Mouse (Mus musculus) forebrain, embryonic 12.5 days (tissue): ENCODE data around the gene D130043K22Rik. TPM values are rescaled to one million over a fixed set of nuclear protein-coding genes. Genes with fewer than 3 reads are reported as not detected.

ENCODE experiments used
- ATAC-seq: fragments of 200-750 bp; cut with Nextera tagmentation; 2 replicates; pipeline ENCODE4 v1.8.0; 2017; ENCODE audit warnings: moderate TSS enrichment; ENCODE audit not compliant: low FRiP score
- H3K27ac ChIP-seq: fragments of 300-500 bp; sonication (generic); 2 replicates; pipeline ENCODE4 v1.5.1; 2016; ENCODE audit warnings: mild to moderate bottlenecking
- H3K27me3 ChIP-seq: fragments of 300-500 bp; sonication (generic); 2 replicates; pipeline ENCODE4 v1.6.1; 2016; ENCODE audit warnings: mild to moderate bottlenecking
- H3K36me3 ChIP-seq: fragments of 300-500 bp; sonication (generic); replicated peaks from 2 replicates; pipeline ENCODE4 v1.6.1; 2016; ENCODE audit warnings: mild to moderate bottlenecking
- H3K4me1 ChIP-seq: fragments of 300-500 bp; sonication (generic); 2 replicates; pipeline ENCODE4 v1.6.1; 2016
- H3K4me2 ChIP-seq: fragments of 300-500 bp; sonication (generic); 2 replicates; pipeline ENCODE4 v1.6.1; 2016; ENCODE audit warnings: mild to moderate bottlenecking, moderate library complexity
- H3K4me3 ChIP-seq: fragments of 300-500 bp; sonication (generic); replicated peaks from 2 replicates; pipeline ENCODE4 v1.5.1; 2016; ENCODE audit warnings: mild to moderate bottlenecking
- H3K9ac ChIP-seq: fragments of 300-500 bp; sonication (generic); 2 replicates; pipeline ENCODE4 v1.6.1; 2016; ENCODE audit warnings: mild to moderate bottlenecking
- H3K9me3 ChIP-seq: fragments of 300-500 bp; sonication (generic); 2 replicates; pipeline ENCODE4 v1.6.1; 2016
- WGBS: fragments of 180-500 bp; shearing (Covaris S2); methylation state at CpG from one replicate; pipeline ENCODE4 v1.1.7; 2016; 5-methylcytosine and 5-hydroxymethylcytosine counted together
- polyA plus RNA-seq: library from polyadenylated mRNA; unstranded; fragments of >200 nt; fragmentation: Nextera tagmentation; extraction: Ambion mirVana; gene quantifications from 2 replicates; pipeline ENCODE4 v1.2.1, GENCODE M21; 2016

D130043K22Rik gene
- polyA plus RNA-seq, 1 experiment from 2014 or later, result 1.1 TPM

DNA sequence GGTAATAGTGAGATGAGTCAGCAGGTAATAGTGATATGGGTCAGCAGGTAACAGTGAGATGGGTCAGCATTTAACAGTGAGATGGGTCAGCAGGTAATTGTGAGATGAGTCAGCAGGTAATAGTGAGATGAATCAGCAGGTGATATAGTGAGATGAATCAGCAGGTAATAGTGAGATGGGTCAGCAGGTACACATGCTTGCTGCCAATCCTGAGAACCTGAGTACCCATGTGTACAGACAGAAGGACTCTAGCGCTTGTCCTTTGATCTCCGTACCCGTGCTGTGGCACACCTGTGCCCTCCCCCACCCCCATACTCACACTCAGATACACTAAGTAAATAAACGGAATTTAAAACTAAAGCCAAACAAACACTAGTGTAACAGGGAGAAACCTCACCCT is 70.0 kb downstream of the D130043K22Rik start:
- H3K27ac ChIP-seq, result no peak overlapping the region
- H3K4me1 ChIP-seq, result no peaks in the 10 kb centered on the region
- no peak for ATAC-seq
- no peaks in the 10 kb centered on the region for H3K9me3 ChIP-seq
- no peak overlapping the region for H3K9ac ChIP-seq
- H3K4me3 ChIP-seq, result no peak overlapping the region
- 95% methylated on average over 4 of the region's 4 CpGs for WGBS
- peaks cover 43% of the 10 kb centered on the region for H3K36me3 ChIP-seq
- no peak overlapping the region for H3K4me2 ChIP-seq
- H3K27me3 ChIP-seq, result no peaks in the 10 kb centered on the region

DNA sequence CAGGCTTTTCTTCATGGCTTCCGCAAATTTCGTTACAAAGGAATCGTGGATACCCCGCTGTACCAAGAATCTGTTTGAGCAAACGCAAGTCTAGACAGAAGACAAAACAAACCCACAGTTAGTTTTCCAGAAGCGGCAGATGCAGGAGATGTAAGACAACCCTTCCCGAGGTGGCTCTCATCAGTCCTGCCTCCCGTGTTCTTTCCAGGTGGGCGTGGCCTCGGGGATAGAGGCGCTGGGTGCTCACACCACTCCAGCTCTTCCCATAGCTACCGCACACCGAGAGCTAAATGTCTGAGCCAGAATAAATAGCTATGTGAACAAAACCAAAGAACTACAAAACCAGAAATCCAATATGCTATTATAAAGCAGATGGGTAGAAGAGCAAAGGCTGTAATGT is 70.9 kb downstream of the D130043K22Rik start:
- Histone ChIP-seq H3K9ac (no peak overlapping the region), H3K4me1 (no peaks in the 10 kb centered on the region), H3K9me3 (no peaks in the 10 kb centered on the region), H3K4me2 (no peak overlapping the region), H3K36me3 (peaks cover 39% of the 10 kb centered on the region), H3K27me3 (no peaks in the 10 kb centered on the region), H3K27ac (no peak overlapping the region), H3K4me3 (no peak overlapping the region)
- 65% methylated on average over 13 of the region's 13 CpGs for WGBS
- no peak for ATAC-seq

DNA sequence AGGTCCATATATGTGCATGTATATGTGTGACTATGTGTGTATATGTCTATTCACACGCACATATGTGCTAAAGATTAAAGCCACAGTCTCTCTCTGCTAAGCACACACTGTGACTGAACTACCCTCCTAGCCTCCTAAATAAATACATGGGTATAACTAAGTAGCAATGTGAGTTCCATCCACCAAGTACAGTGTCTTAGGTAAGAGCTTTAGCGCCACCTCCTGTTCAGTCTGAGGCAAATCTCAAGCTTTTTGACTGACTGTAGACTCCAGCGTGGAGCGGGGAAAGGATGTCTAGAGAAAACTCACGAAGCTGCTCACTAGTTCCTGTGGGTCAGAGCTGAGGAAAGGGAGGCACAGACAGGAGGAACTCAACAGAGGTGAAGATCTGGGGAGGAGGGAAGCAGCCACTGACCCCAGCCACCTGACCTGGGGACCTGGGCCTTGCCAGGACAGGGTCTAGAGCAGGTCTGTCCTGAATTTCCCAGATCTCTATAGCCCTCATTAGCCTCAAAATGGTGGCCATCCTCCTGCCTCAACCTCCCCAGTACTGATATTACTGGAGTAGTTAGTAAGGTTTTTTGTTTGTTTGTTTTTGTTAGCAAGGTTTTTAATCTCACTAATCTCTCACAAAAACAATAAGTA is 75.5 kb downstream of the D130043K22Rik start:
- Histone ChIP-seq H3K4me1 (no peaks in the 10 kb centered on the region), H3K36me3 (peaks cover 40% of the 10 kb centered on the region), H3K9ac (no peak overlapping the region), H3K27me3 (no peaks in the 10 kb centered on the region), H3K4me3 (no peak overlapping the region), H3K27ac (no peak overlapping the region), H3K4me2 (no peak overlapping the region), H3K9me3 (no peaks in the 10 kb centered on the region)
- 23% methylated on average over 5 of the region's 5 CpGs for WGBS
- peak; percentile 70; the same call in 1 of the 2 replicates for ATAC-seq

DNA sequence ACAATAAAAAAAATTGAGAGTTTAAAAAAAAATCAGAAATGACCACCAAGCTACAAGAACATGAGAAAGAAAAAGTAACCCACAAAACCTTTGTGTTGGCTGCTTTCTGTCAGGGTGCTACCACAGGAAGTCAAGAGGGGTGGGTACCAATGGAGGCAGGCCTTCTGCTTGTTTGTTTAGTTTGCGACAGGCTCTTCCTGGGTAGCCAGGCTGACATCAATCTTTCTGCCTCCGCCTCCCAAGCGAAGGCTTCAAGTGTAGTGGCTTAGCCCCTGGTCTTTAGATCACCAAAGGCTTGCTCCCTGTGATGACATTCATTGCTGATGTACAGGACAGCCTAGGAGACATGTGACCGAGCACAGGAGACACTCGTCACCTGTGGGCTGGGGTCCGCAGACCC is 76.3 kb downstream of the D130043K22Rik start:
- H3K27me3 ChIP-seq, result no peaks in the 10 kb centered on the region
- H3K36me3 ChIP-seq, result peaks cover 45% of the 10 kb centered on the region
- no peak overlapping the region for H3K27ac ChIP-seq
- no peaks in the 10 kb centered on the region for H3K4me1 ChIP-seq
- no peak for ATAC-seq
- no peaks in the 10 kb centered on the region for H3K9me3 ChIP-seq
- H3K9ac ChIP-seq, result no peak overlapping the region
- no peak overlapping the region for H3K4me3 ChIP-seq
- H3K4me2 ChIP-seq, result no peak overlapping the region
- WGBS, result 85% methylated on average over 6 of the region's 6 CpGs

DNA sequence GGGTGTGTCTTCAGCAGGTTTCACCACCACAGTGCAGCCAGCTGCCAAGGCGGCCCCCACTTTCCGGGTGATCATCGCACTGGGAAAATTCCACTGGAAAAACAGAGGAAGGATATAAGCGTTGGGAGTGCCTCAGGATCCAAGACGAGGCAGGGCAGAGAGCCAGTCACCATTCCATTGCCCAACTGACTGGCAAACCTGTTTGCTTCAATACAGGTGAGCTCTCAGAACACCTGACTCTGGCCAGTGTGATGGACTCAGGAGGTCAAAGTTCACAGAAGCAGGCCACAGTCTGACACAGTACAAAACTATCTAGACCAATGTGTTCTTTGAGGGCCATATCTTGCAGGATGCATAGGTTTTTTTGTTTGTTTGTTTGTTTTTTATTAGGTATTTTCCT is 79.1 kb downstream of the D130043K22Rik start:
- no peak overlapping the region for H3K4me2 ChIP-seq
- 94% methylated on average over 5 of the region's 5 CpGs for WGBS
- no peak overlapping the region for H3K27ac ChIP-seq
- H3K9me3 ChIP-seq, result no peaks in the 10 kb centered on the region
- ATAC-seq, result no peak
- H3K9ac ChIP-seq, result no peak overlapping the region
- H3K27me3 ChIP-seq, result no peaks in the 10 kb centered on the region
- H3K4me3 ChIP-seq, result no peak overlapping the region
- peaks cover 30% of the 10 kb centered on the region for H3K36me3 ChIP-seq
- no peaks in the 10 kb centered on the region for H3K4me1 ChIP-seq

DNA sequence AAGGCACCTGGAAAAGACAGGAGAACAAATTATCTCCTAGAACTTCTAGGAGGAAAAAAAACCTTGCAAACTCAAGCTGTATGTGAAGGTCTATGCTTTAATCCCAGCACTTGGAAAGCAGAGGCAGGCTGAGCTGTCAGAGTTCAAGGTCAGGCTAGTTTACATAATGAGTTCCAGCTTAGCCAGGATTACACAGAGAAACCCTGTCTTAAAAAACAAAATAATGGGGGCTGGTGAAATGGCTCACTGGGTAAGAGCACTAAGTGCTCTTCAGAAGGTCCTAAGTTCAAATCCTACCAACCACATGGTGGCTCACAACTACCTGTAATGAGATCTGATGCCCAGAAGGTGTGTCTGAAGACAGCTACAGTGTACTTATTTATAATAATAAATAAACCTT is 85.7 kb downstream of the D130043K22Rik start:
- Histone ChIP-seq H3K36me3 (peaks cover 3% of the 10 kb centered on the region; the same call in 1 of the 2 replicates), H3K27me3 (no peaks in the 10 kb centered on the region)

DNA sequence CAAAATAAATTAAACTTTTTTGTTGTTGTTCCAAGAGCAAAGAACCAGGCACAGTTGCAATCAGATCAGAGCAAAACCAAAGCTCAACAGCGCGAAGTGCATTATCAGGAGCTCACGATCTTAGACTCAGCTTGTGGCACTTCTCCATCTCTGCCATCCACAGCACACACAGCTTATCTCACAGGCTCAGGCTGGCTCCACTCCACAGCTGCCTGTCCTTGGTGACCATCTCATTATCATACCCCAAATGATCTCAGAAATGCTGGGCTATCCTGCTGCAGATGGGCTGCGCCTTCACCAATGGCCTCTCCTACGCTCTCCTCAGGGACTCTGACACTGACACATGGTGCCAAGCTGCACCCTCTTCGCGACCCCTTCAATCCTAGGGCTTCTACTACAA is 88.3 kb downstream of the D130043K22Rik start:
- Histone ChIP-seq H3K4me1 (peaks cover 11% of the 10 kb centered on the region), H3K27me3 (no peaks in the 10 kb centered on the region), H3K36me3 (no peaks in the 10 kb centered on the region), H3K4me3 (no peak overlapping the region), H3K9ac (no peak overlapping the region), H3K27ac (no peak overlapping the region), H3K9me3 (no peaks in the 10 kb centered on the region), H3K4me2 (no peak overlapping the region)
- no peak for ATAC-seq
- WGBS, result 95% methylated on average over 7 of the region's 7 CpGs

More for the DNA sequence above, 85.7 kb downstream of the D130043K22Rik start:
- Histone ChIP-seq H3K9ac (no peak overlapping the region), H3K9me3 (no peaks in the 10 kb centered on the region), H3K27ac (no peak overlapping the region), H3K4me3 (no peak overlapping the region), H3K4me1 (no peaks in the 10 kb centered on the region), H3K4me2 (no peak overlapping the region)
- ATAC-seq, result no peak

DNA sequence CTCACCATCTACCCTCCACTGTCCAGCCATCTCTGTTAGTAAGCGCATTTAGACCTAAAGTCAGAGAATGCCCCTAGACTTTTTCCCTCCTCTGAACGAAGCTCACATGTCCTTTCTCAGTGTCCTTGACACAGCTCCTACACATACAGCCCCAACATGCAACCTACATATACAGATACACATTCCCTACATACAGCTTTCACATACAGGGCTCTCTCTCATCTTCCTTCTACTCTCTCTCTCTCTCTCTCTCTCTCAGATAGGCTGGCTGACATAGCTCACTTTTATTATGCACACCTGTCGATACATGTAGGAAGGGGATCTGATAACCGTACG is 91.8 kb downstream of the D130043K22Rik start:
- Histone ChIP-seq H3K9me3 (no peaks in the 10 kb centered on the region), H3K4me2 (peak overlapping the region; percentile 85), H3K36me3 (no peaks in the 10 kb centered on the region), H3K27me3 (no peaks in the 10 kb centered on the region), H3K27ac (no peak overlapping the region), H3K4me1 (peaks cover 12% of the 10 kb centered on the region), H3K4me3 (peak overlapping the region; percentile 91), H3K9ac (peak overlapping the region; percentile 88)
- ATAC-seq, result peak; percentile 25; the same call in 1 of the 2 replicates
- 56% methylated on average over 5 of the region's 5 CpGs for WGBS

DNA sequence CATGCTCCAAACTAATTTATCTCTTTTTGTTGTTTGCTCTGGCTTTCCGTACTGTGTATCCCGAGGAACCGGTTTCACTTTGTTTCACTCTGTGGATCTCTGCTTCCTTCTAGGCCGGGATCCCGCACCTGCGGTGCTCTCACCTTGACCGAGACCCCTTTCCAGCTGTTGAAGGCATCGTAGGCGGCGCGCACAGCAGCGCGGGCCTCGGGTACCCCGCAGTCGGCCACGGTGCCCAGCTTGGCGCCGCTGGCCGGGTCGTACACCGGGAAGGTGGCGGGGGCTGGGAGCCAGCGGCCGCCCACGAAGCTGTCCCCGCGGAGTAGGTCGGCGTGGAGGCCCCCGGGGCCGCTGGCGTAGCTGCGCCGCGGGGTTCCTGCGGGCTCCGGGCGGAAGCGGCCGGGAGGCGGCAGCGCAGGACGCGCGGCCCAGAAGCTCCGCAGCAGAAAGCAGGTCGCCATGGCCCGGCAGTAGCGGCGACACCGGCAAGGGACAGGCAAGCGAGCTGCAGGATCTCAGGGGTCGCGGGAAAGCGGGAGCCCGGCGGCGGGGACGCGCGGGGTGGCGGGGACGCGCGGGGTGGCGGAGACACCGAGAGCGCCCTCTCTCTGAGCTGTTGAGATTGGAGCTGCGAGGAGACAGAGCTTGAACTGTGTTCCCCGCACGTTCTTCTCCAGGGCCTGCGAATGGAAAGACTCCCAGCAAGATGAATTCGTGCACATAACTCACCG is 92.3 kb downstream of the D130043K22Rik start, which contains the start of gene Aldh5a1:
Gene Aldh5a1 (minus strand): TSS at position 554 of the 731 bp plus-strand sequence.
- H3K36me3 ChIP-seq, result no peaks in the 10 kb centered on the region
- peak within 1 kb of the TSS; percentile 91 for H3K4me3 ChIP-seq
- H3K9me3 ChIP-seq, result no peaks in the 10 kb centered on the region
- ATAC-seq, result peak; percentile 90
- H3K27me3 ChIP-seq, result no peaks in the 10 kb centered on the region
- under 1% methylated on average over 69 of the region's 75 CpGs for WGBS
- peaks cover 12% of the 10 kb centered on the region for H3K4me1 ChIP-seq
- H3K9ac ChIP-seq, result peak within 1 kb of the TSS; percentile 88
- peak within 1 kb of the TSS; percentile 69 for H3K27ac ChIP-seq
- H3K4me2 ChIP-seq, result peak within 1 kb of the TSS; percentile 85

DNA sequence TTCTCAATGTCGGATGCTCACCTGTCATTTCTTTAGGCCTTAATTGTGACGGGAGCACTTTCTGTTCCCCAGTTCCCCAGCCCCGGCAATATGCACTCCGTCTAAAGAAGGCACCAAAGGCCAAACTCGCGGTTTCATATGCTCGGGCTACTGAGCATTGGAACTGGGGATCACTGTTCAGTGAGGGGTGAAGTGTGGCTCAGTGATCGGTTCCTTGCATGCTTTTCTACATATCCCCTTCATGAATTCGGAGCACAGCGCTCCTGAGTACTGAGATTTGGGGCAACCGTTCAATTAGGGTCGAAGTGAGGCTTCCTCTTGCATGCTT is 92.9 kb downstream of the D130043K22Rik start:
- Histone ChIP-seq H3K4me3 (peak overlapping the region; percentile 91), H3K4me1 (peaks cover 16% of the 10 kb centered on the region), H3K27ac (no peak overlapping the region), H3K27me3 (no peaks in the 10 kb centered on the region), H3K4me2 (peak overlapping the region; percentile 85), H3K36me3 (no peaks in the 10 kb centered on the region), H3K9me3 (no peaks in the 10 kb centered on the region), H3K9ac (peak overlapping the region; percentile 88)
- 16% methylated on average over 12 of the region's 12 CpGs for WGBS
- ATAC-seq, result peak; percentile 54

DNA sequence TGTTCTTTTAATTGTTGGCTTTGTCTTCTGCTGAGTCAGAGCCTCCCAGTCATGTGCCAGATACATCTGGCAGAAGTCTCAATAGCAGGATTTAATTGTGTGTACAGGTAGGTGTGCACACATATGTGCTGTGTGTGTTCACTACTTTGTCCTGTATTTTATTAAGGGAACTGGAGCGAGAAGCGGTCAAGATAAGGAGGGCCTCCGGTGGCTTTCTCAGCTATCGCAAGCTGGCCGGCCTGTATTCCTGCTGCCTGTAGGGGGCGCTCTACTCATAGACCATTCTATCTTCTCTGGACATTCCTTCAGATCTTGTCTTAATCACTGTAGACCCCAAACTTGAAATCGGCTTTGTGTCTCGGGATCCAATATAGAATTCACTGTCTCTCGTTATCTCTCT is 93.7 kb downstream of the D130043K22Rik start:
- Histone ChIP-seq H3K36me3 (no peaks in the 10 kb centered on the region), H3K9ac (no peak overlapping the region), H3K27ac (no peak overlapping the region), H3K9me3 (no peaks in the 10 kb centered on the region), H3K27me3 (0 out of 2 replicates have a peak, but pooled peaks cover 4% of the 10 kb centered on the region), H3K4me1 (peaks cover 17% of the 10 kb centered on the region), H3K4me3 (no peak overlapping the region), H3K4me2 (no peak overlapping the region)
- no peak for ATAC-seq
- WGBS, result 27% methylated on average over 9 of the region's 9 CpGs

DNA sequence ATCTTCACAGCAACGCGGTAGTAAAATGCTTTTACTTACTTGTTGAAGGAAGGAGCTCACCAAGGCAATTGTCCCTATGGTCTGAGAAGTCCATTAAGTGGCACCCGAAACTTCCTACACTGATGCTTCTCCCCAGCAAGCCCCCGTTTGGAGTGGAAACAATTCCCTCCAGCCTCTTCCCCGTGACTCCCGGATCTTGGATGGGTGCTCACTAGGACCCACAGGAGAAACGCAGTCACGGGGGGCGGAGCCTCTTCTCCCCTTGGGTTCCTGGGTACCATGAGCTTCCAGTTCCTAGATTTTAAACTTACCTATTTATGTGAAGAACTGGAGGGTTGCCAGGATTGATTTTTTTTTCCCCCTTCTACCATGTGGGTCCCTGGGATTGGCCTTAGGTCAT is 94.5 kb downstream of the D130043K22Rik start:
- H3K4me2 ChIP-seq, result no peak overlapping the region
- H3K36me3 ChIP-seq, result no peaks in the 10 kb centered on the region
- 89% methylated on average over 9 of the region's 9 CpGs for WGBS
- no peak for ATAC-seq
- H3K27me3 ChIP-seq, result 0 out of 2 replicates have a peak, but pooled peaks cover 4% of the 10 kb centered on the region
- no peaks in the 10 kb centered on the region for H3K9me3 ChIP-seq
- H3K9ac ChIP-seq, result no peak overlapping the region
- H3K27ac ChIP-seq, result no peak overlapping the region
- no peak overlapping the region for H3K4me3 ChIP-seq
- peaks cover 17% of the 10 kb centered on the region for H3K4me1 ChIP-seq
